Mouse (Mus musculus) lung, postnatal 0 days (tissue): ENCODE measurements around the gene Agxt.

Source experiments
- CTCF ChIP-seq: IDR thresholded peaks from 2 replicates; pipeline ENCODE4 v1.5.1; 2016; ENCODE audit warnings: antibody characterized with exemption, mild to moderate bottlenecking
- EP300 ChIP-seq: IDR thresholded peaks from 2 replicates; pipeline ENCODE4 v1.6.1; 2016; ENCODE audit warnings: antibody characterized with exemption, mild to moderate bottlenecking, control low read depth

- TF ChIP-seq CTCF (no peak), EP300 (no peak)
Observed at GRCm38 (mm10) chr1:93173665-93174064, 38.6 kb downstream of the Agxt start.
